Mouse (Mus musculus): Measurements from ENCODE around the gene Rpa1. TPM values are rescaled to one million over a fixed set of nuclear protein-coding genes. Genes with fewer than 3 reads are reported as not detected.

The Rpa1 gene
- polyA plus RNA-seq, 1 experiment from 2014 or later, result 51.3 TPM

GRCm38 (mm10) chr11:75282496-75283120, 65.5 kb downstream of the Rpa1 start:
- 14% methylated on average over 13 of the region's 13 CpGs for WGBS
- Histone ChIP-seq H3K36me3 (no peaks in the 10 kb centered on the region), H3K27me3 (replicated peaks) (peaks cover 6% of the 10 kb centered on the region; the same call in 1 of the 2 replicates), H3K9me3 (replicated peaks) (no peaks in the 10 kb centered on the region), H3K4me2 (peak overlapping the region; percentile 54), H3K9ac (replicated peaks) (no peak overlapping the region), H3K4me1 (peaks cover 49% of the 10 kb centered on the region), H3K4me3 (replicated peaks) (no peak overlapping the region), H3K27ac (replicated peaks) (peak overlapping the region; percentile 60; the same call in 1 of the 2 replicates)
- ATAC-seq (ENCODE audit: low FRiP score), result no peak

GRCm38 (mm10) chr11:75281380-75282256, 66.5 kb downstream of the Rpa1 start:
- Histone ChIP-seq H3K9ac (replicated peaks) (peak overlapping the region; percentile 26), H3K27ac (replicated peaks) (peak overlapping the region; percentile 68), H3K4me3 (replicated peaks) (peak overlapping the region; percentile 14; the same call in 1 of the 2 replicates), H3K4me2 (peak overlapping the region; percentile 54), H3K9me3 (replicated peaks) (no peaks in the 10 kb centered on the region), H3K36me3 (no peaks in the 10 kb centered on the region), H3K4me1 (peaks cover 49% of the 10 kb centered on the region), H3K27me3 (replicated peaks) (peaks cover 6% of the 10 kb centered on the region; the same call in 1 of the 2 replicates)
- ATAC-seq (ENCODE audit: low FRiP score), result peak; percentile 65
- 6% methylated on average over 29 of the region's 29 CpGs for WGBS

GRCm38 (mm10) chr11:75280435-75281001, 67.6 kb downstream of the Rpa1 start:
- Histone ChIP-seq H3K27ac (replicated peaks) (peak overlapping the region; percentile 24; the same call in 1 of the 2 replicates), H3K9ac (replicated peaks) (no peak overlapping the region), H3K36me3 (no peaks in the 10 kb centered on the region), H3K9me3 (replicated peaks) (no peaks in the 10 kb centered on the region), H3K27me3 (replicated peaks) (peaks cover 6% of the 10 kb centered on the region; the same call in 1 of the 2 replicates), H3K4me3 (replicated peaks) (no peak overlapping the region), H3K4me2 (no peak overlapping the region), H3K4me1 (peaks cover 49% of the 10 kb centered on the region)
- WGBS, result 28% methylated on average over 5 of the region's 5 CpGs
- no peak for ATAC-seq (ENCODE audit: low FRiP score)

- H3K27me3 ChIP-seq (replicated peaks), result peaks cover 6% of the 10 kb centered on the region; the same call in 1 of the 2 replicates
- H3K9me3 ChIP-seq (replicated peaks), result no peaks in the 10 kb centered on the region
- WGBS, result 68% methylated on average over 5 of the region's 5 CpGs
- ATAC-seq (ENCODE audit: low FRiP score), result no peak; the same call in 1 of the 2 replicates
- no peak overlapping the region for H3K9ac ChIP-seq (replicated peaks)
- no peak overlapping the region for H3K4me2 ChIP-seq
- H3K36me3 ChIP-seq, result no peaks in the 10 kb centered on the region
- 0 out of 2 replicates have a peak overlapping the region, but pooled peaks have one; percentile 24 for H3K27ac ChIP-seq (replicated peaks)
- peaks cover 54% of the 10 kb centered on the region for H3K4me1 ChIP-seq
- H3K4me3 ChIP-seq (replicated peaks), result no peak overlapping the region
Observed at GRCm38 (mm10) chr11:75280066-75280410, 68.1 kb downstream of the Rpa1 start.

- peak overlapping the region; percentile 49 for H3K4me2 ChIP-seq
- H3K27ac ChIP-seq (replicated peaks), result peak overlapping the region; percentile 58
- H3K9ac ChIP-seq (replicated peaks), result 0 out of 2 replicates have a peak overlapping the region, but pooled peaks have one; percentile 23
- H3K9me3 ChIP-seq (replicated peaks), result no peaks in the 10 kb centered on the region
- H3K27me3 ChIP-seq (replicated peaks), result peaks cover 6% of the 10 kb centered on the region; the same call in 1 of the 2 replicates
- 7% methylated on average over 16 of the region's 16 CpGs for WGBS
- no peak for ATAC-seq (ENCODE audit: low FRiP score)
- 0 out of 2 replicates have a peak overlapping the region, but pooled peaks have one; percentile 10 for H3K4me3 ChIP-seq (replicated peaks)
- H3K4me1 ChIP-seq, result peaks cover 59% of the 10 kb centered on the region
- no peaks in the 10 kb centered on the region for H3K36me3 ChIP-seq
Observed at GRCm38 (mm10) chr11:75279342-75280065, 68.6 kb downstream of the Rpa1 start.

- H3K4me3 ChIP-seq (replicated peaks), result 0 out of 2 replicates have a peak overlapping the region, but pooled peaks have one; percentile 10
- no peaks in the 10 kb centered on the region for H3K9me3 ChIP-seq (replicated peaks)
- H3K36me3 ChIP-seq, result no peaks in the 10 kb centered on the region
- H3K9ac ChIP-seq (replicated peaks), result 0 out of 2 replicates have a peak overlapping the region, but pooled peaks have one; percentile 23
- peaks cover 63% of the 10 kb centered on the region for H3K4me1 ChIP-seq
- peak overlapping the region; percentile 49 for H3K4me2 ChIP-seq
- peaks cover 6% of the 10 kb centered on the region; the same call in 1 of the 2 replicates for H3K27me3 ChIP-seq (replicated peaks)
- 18% methylated on average over 4 of the region's 4 CpGs for WGBS
- no peak for ATAC-seq (ENCODE audit: low FRiP score)
- peak overlapping the region; percentile 58 for H3K27ac ChIP-seq (replicated peaks)
Observed at GRCm38 (mm10) chr11:75279013-75279341, 69.1 kb downstream of the Rpa1 start.

- H3K9ac ChIP-seq (replicated peaks), result no peak overlapping the region
- no peak for ATAC-seq (ENCODE audit: low FRiP score)
- no peaks in the 10 kb centered on the region for H3K36me3 ChIP-seq
- 50% methylated on average over 7 of the region's 7 CpGs for WGBS
- no peak overlapping the region for H3K4me2 ChIP-seq
- H3K9me3 ChIP-seq (replicated peaks), result no peaks in the 10 kb centered on the region
- peak overlapping the region; percentile 34; the same call in 1 of the 2 replicates for H3K27ac ChIP-seq (replicated peaks)
- H3K4me1 ChIP-seq, result peaks cover 70% of the 10 kb centered on the region
- no peak overlapping the region for H3K4me3 ChIP-seq (replicated peaks)
- H3K27me3 ChIP-seq (replicated peaks), result peaks cover 2% of the 10 kb centered on the region; the same call in 1 of the 2 replicates
Observed at GRCm38 (mm10) chr11:75278115-75278514, 70.0 kb downstream of the Rpa1 start.

GRCm38 (mm10) chr11:75275035-75275434, 73.1 kb downstream of the Rpa1 start:
- no peak overlapping the region for H3K9ac ChIP-seq (replicated peaks)
- 33% methylated on average over 6 of the region's 6 CpGs for WGBS
- H3K27me3 ChIP-seq (replicated peaks), result no peaks in the 10 kb centered on the region
- peaks cover 57% of the 10 kb centered on the region for H3K4me1 ChIP-seq
- H3K9me3 ChIP-seq (replicated peaks), result no peaks in the 10 kb centered on the region
- H3K4me3 ChIP-seq (replicated peaks), result no peak overlapping the region
- H3K27ac ChIP-seq (replicated peaks), result no peak overlapping the region
- no peaks in the 10 kb centered on the region for H3K36me3 ChIP-seq
- no peak for ATAC-seq (ENCODE audit: low FRiP score)
- H3K4me2 ChIP-seq, result no peak overlapping the region

GRCm38 (mm10) chr11:75273466-75273865, 74.7 kb downstream of the Rpa1 start:
- ATAC-seq (ENCODE audit: low FRiP score), result peak; percentile 50
- Histone ChIP-seq H3K9ac (replicated peaks) (peak overlapping the region; percentile 30), H3K9me3 (replicated peaks) (no peaks in the 10 kb centered on the region)

GRCm38 (mm10) chr11:75270985-75271434, 77.1 kb downstream of the Rpa1 start:
- Histone ChIP-seq H3K4me3 (replicated peaks) (no peak overlapping the region), H3K36me3 (no peaks in the 10 kb centered on the region), H3K27me3 (replicated peaks) (no peaks in the 10 kb centered on the region), H3K9ac (replicated peaks) (no peak overlapping the region), H3K4me1 (peaks cover 49% of the 10 kb centered on the region), H3K27ac (replicated peaks) (0 out of 2 replicates have a peak overlapping the region, but pooled peaks have one; percentile 9), H3K4me2 (no peak overlapping the region), H3K9me3 (replicated peaks) (no peaks in the 10 kb centered on the region)
- no peak; the same call in 1 of the 2 replicates for ATAC-seq (ENCODE audit: low FRiP score)
- 62% methylated on average over 7 of the region's 7 CpGs for WGBS

More at GRCm38 (mm10) chr11:75273466-75273865, 74.7 kb downstream of the Rpa1 start:
- Histone ChIP-seq H3K4me2 (peak overlapping the region; percentile 34), H3K4me1 (peaks cover 42% of the 10 kb centered on the region), H3K27ac (replicated peaks) (peak overlapping the region; percentile 78), H3K4me3 (replicated peaks) (no peak overlapping the region), H3K36me3 (no peaks in the 10 kb centered on the region), H3K27me3 (replicated peaks) (no peaks in the 10 kb centered on the region)
- WGBS, result 3% methylated on average over 8 of the region's 8 CpGs

All from neural tube, embryonic 15.5 days (tissue).